Mouse (Mus musculus) thymus, postnatal 0 days (tissue): ENCODE measurements around the gene Map7. TPM values are rescaled to one million over a fixed set of nuclear protein-coding genes. Genes with fewer than 3 reads are reported as not detected.
A peak's percentile ranks its signal among the peaks of the same experiment; 100 is the strongest.

ENCODE experiments used
- DNase-seq: peaks from one replicate; pipeline ENCODE4 v3.0.0-alpha.2; 2015; ENCODE audit warnings: low spot score
- polyA plus RNA-seq: library from polyadenylated mRNA; unstranded; fragments of >200 nt; fragmentation: Nextera tagmentation; extraction: Ambion mirVana; gene quantifications from 2 replicates; pipeline ENCODE4 v1.2.1, GENCODE M21; 2015

Gene Map7
- polyA plus RNA-seq, 1 experiment from 2014 or later: 23.9 TPM

GRCm38 (mm10) chr10:20230026-20230425 is 81.8 kb downstream of the Map7 start:
- DNase-seq: no peak

- DNase-seq: no peak
Observed at GRCm38 (mm10) chr10:20233451-20233850, 85.2 kb downstream of the Map7 start.

GRCm38 (mm10) chr10:20234466-20234865 is 86.2 kb downstream of the Map7 start:
- no peak for DNase-seq

- no peak for DNase-seq
Observed at GRCm38 (mm10) chr10:20235656-20236055, 87.4 kb downstream of the Map7 start.

- no peak for DNase-seq
Observed at GRCm38 (mm10) chr10:20236241-20236640, 88.0 kb downstream of the Map7 start.

- DNase-seq: no peak
Observed at GRCm38 (mm10) chr10:20238281-20238680, 90.0 kb downstream of the Map7 start.

GRCm38 (mm10) chr10:20240858-20241257 is 92.6 kb downstream of the Map7 start:
- no peak for DNase-seq

- DNase-seq: no peak
Observed at GRCm38 (mm10) chr10:20243321-20243720, 95.0 kb downstream of the Map7 start.

- peak; percentile 44 for DNase-seq
Observed at GRCm38 (mm10) chr10:20245082-20245481, 96.8 kb downstream of the Map7 start.

GRCm38 (mm10) chr10:20249091-20249490 is 100.8 kb downstream of the Map7 start:
- no peak for DNase-seq

- DNase-seq: no peak
Observed at GRCm38 (mm10) chr10:20255579-20255978, 107.3 kb downstream of the Map7 start.

GRCm38 (mm10) chr10:20257054-20257643 is 108.9 kb downstream of the Map7 start:
- no peak for DNase-seq

- peak; percentile 91 for DNase-seq
Observed at GRCm38 (mm10) chr10:20257721-20258720, 109.8 kb downstream of the Map7 start.

GRCm38 (mm10) chr10:20259476-20259875 is 111.2 kb downstream of the Map7 start:
- no peak for DNase-seq

GRCm38 (mm10) chr10:20262896-20263295 is 114.6 kb downstream of the Map7 start:
- peak; percentile 31 for DNase-seq

- no peak for DNase-seq
Observed at GRCm38 (mm10) chr10:20264479-20264878, 116.2 kb downstream of the Map7 start.

GRCm38 (mm10) chr10:20267032-20267431 is 118.8 kb downstream of the Map7 start:
- DNase-seq: peak; percentile 68

- no peak for DNase-seq
Observed at GRCm38 (mm10) chr10:20268945-20269344, 120.7 kb downstream of the Map7 start.

GRCm38 (mm10) chr10:20272380-20272779 is 124.1 kb downstream of the Map7 start:
- no peak for DNase-seq

GRCm38 (mm10) chr10:20273278-20273677 is 125.0 kb downstream of the Map7 start:
- no peak for DNase-seq

- no peak for DNase-seq
Observed at GRCm38 (mm10) chr10:20274022-20274421, 125.8 kb downstream of the Map7 start.

- DNase-seq: peak; percentile 58
Observed at GRCm38 (mm10) chr10:20281456-20281855, 133.2 kb downstream of the Map7 start.
